Mouse (Mus musculus): ENCODE results near the gene Sh3tc1. TPM values are rescaled to one million over a fixed set of nuclear protein-coding genes. Genes with fewer than 3 reads are reported as not detected.

Sh3tc1 gene
- polyA plus RNA-seq, 2 experiments from 2014 or later, result 2.1 to 2.5 TPM

DNA sequence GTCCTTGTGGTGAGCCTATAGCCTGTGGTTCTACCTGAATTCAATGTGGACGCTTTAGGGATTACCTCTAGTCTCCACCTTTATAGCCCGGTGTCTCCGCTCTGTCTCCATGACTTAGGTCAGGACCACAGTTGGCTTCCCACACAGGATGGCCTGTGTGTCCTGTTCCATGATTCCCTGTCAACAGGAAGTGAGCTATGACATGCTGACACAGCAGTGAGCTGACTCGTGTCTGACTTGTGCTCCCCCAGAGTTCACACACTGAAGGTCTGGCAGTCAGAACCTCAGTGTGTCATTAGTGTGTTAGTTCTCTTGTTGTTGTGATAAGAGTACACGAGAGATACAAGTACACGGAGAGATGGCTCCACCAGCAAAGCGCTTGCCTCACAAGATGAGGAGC is 11.2 kb upstream of the Sh3tc1 start:
- ATAC-seq, result no peak

DNA sequence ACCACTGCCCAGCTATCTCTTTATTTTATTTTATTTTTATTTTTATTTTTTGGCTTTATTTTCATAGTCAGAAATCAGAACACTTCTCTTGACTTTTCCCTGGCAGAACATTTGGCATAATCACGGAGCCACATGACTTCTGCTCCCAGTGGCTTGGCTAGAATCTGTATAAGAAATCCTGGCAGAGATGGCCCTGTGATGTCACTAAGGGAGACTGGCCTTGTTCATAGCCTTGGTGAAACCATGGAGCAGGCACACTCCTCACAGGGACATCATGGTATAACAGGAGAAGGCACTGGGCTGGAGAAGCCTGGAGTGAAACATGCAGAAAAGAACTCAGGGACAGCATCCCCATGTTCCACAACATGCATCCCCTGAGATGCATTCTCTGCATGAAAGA is 10.2 kb upstream of the Sh3tc1 start:
- no peak for ATAC-seq

DNA sequence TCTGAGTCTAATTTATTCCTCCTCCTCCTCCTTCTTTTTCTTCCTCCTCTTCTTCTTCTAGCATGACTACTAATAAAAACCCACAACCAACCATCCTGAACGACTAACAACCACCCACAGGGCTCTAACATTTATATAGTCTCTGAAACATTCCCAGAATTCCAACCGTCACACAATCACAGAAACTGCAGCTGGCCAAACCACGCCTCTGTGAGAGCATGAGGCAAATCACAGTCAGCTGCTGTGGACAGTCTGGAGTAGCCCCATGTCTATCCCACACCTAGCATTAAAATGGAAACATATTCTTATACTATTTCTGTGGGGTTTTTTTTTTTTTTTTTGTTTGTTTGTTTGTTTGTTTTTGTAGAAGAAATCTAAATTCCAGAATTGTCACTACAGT is 9.6 kb upstream of the Sh3tc1 start:
- ATAC-seq, result no peak

DNA sequence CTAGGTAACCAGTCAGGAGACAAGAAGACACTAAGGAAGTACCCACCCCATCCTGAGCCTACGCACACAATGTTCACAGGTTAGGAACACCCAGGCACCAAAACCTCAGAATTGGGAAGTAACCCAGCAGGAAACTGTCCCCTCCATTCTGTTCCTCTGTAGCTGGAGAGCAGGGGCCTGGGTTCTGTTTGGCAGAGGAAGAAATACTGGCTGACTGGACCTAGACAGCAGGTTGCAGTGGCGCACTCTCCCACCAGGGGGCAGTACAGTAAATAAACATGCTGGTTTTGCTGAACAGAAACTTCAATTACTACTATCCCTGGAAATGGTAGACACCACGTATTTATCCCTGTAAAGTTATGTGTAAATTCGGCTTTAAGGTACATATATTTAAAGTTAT is 7.1 kb upstream of the Sh3tc1 start:
- no peak for ATAC-seq

DNA sequence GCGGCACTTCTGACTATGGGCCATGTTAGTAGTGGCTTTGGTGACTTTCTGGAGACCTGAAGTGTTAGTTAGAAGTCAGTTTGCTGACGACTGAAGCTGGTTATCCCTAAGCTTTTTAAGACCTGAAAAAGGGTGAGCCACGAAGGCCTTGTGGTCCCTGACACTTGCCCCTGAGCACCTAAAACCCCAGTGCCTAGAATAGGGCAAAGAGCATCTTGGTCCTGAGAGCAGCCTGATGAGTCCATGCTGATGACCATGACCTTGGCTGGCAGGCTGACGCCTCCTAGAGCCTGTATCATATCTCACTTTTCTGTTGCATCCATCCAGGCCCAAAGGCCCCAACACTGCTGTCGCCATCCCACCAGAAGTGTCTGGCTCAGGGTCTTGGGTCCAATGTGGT is 5.6 kb upstream of the Sh3tc1 start:
- ATAC-seq, result no peak

DNA sequence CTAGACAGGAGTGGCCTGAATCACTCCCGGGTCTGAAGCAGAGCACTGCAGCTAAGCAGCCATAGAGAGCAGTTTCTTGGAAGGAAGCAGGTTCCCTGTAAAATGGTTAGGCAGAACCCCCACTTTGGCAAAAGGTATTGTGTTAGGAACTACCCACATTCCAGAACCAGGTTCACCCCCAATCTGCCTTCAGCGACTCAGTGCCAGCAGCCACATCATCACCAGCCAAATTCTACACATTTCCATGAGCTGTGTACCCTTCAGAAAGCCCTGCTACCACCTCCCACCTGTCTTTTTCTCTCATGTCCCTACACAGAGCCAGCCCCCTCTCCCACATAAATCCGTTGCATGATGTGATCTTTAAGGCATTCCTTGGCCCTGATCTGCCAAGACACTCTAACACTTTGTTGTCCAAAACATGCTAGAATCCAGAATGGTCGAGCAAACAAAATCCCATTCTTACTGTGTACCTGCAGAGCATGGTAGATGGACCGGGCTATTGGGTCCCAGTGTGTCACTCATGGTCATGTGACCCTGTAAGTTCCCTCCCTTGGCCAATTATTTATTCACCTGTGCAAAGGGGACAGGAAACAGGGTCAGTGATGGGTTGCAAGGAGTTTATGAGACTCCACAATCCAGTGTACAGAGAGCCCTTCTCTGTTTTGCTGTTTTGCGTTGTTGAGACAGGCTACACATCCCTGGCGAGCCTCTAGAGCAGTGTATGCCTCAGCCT is 4.4 kb upstream of the Sh3tc1 start:
- no peak for ATAC-seq

DNA sequence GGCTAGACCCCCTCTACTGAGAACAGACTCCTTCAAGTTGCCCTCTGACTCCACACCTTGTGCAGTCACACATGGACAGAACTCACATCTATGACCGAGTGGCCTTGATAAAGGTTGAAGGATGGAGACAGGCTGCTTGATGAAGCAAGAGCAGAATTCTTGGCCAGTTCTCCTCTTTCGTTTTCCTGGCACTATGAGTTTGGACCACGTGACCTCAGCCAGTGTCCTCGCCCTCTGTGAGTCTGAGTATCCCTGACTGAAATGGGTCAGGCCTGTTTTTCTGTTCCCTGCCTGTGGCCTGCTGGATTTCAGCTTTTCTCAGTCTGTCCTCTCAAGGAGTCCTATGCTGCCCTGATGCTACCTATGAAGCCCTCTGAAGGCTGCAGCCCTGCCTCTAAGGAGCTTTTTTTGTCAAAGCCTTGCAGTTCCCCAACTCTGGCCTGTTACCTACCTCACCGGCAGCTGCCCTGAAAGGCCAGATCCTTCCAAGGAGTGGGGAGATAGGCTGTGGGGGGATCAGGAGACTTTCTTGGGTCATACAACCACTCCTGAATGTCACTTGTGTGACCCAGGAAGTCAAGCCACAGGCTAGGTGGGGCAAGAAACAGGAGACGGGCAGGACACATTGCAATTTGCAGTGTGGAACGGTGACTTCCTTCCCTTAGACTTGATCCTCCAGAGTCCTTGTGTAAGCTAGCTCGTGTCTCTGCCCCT is 3.6 kb upstream of the Sh3tc1 start:
- ATAC-seq, result no peak

DNA sequence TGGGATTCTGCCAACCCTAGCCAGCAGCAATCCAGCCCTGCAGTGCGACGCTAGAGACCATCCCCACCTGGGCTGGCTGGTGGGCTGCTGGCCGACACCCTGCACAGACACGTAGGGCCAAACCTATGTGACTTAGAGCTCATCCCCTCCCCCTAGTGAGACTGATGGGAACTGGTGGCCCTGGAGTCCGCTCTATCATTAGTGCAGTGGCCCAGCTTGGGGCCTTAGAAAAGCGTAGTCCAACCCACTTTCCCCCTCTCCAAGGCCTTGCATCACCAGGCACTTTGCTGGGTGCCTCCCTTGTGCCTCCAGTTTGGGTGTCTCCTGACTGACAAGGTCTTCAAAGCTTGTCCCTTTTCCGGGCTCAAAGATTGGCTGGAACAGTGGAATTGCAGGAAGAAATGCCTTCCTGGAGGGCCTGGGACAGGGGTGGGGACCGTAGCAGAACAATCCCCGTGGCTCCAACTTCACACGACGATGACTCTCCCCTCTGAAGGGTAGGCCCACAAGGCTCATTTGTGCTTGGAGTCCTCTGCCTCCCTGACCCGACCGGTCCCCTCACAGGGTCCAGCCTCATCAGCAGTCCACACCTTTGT is 1.5 kb upstream of the Sh3tc1 start:
- ATAC-seq, result no peak

DNA sequence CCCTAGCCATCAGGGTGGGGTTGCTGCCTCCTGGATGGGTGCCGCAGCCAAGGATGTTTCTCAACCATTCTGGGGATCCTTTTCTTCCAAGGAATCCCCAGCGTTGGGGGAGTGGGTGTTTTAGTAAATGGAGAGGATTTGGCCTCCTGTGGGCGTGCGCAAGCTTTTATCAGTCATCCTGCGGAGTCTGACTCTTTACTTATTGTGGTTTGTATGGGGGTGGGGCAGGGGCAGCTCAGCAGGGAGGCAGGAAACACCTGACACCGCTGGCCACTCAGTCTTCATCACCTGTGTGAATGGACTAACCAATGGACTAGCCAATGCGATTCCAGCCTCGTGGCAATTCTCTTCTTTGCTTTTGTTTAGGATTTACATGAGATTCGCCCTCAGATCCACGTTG is 929 bp upstream of the Sh3tc1 start:
- no peak for ATAC-seq

DNA sequence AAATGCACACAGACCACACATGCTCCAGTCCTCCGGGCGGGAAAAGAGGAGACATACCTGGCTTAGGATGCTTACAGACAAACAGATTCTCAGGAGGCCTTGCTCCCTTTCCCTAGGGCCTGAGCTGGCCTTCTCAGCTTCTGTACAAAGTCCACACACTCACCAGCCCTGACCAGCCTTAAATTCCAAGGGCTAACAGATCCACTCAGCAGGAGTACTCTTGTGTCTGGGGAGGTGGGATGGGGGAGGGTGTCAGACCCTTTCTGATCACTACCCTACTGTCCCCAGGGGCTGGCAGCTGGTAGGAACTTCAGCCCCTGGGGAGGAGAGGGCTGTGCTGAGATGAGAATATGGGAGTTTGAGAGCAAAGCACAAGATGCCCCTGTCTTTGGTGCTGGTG is 782 bp downstream of the Sh3tc1 start:
- ATAC-seq, result no peak

DNA sequence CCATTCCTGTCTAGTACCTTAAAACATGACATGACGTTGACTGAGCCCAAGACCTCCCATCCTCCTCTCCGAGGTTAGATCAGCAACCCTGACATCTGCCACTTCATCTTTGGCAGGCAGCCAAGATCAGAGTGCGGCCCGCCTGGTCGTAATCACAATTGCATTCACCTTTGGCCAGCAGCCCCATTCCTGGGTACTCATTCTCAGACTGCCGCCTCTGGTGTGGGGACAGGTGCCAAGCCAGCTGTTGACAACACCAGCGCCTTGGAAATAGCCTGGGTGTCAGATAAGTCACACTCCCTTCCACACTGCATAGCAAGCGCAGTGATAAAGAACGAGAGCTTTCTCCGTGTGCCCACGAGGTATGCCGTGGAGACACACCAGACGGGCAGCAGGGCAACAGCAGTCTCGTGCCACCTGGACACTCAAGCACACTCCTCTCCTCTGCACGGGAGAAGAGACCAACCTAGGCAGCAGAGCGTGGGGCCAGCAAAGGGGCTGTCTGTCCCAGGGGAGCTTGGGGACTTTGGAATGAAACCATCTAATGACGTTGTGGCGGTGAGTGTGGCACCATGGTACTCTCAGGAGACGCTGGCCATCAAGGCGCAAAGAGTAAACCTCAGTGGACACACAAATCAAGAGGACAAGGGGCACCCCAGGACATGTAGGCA is 2.4 kb downstream of the Sh3tc1 start:
- ATAC-seq, result no peak

DNA sequence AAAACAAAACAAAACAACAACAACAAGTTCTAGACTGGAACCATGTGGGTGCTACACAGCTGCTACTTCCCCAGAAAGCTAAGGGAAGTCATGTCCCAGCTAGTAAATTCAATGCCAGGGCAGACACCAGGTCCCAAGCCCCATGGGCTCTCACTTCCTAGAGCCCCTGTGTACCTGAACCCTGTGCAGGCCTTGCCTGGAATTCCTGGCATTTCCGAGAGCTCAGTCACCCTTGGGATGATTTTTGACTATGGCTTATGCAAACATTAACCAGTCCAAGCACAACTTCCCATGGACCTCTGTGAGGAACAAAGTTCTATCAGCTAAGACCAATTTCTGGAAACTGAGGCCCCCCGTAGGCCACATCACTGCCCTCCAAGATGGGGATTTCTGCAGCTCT is 6.3 kb downstream of the Sh3tc1 start:
- no peak for ATAC-seq

DNA sequence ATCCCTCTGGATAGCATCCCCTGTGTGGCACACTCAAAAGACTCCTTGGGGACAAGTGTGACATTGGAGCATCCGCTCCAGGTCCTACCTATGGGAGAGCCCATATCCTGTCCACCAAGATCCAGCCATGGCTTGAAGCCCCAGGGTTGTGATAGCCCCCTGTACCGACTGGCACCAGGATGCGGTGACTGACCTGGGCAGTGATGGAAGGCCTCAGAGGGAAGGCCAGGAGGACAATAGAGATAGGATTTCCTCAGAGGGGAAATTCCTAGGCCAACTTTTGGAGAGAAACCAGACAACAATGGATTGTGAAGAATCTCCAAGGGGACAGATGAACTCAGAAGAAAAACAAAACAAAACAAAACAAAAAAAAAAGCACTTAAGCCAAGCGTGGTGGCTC is 8.8 kb downstream of the Sh3tc1 start:
- no peak for ATAC-seq

DNA sequence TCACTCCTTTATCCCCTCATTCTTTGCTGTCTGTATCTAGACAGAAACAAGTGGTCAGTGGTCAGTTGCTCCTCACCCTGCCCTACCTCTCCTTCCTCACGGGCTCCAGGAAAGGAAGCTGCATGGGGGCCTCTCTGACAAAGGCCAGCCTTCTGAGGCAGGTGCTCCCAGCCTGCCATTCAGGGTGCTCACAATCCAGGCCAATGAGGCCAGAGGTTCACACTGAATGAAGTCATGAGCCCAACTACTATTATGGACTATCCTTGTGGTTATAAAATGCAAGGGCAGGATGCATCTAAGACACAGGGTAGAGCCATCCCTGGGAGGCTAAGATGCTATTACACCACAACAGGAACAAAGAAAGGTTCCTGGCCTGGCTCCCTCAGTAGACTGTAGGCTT is 9.2 kb downstream of the Sh3tc1 start:
- ATAC-seq, result no peak

DNA sequence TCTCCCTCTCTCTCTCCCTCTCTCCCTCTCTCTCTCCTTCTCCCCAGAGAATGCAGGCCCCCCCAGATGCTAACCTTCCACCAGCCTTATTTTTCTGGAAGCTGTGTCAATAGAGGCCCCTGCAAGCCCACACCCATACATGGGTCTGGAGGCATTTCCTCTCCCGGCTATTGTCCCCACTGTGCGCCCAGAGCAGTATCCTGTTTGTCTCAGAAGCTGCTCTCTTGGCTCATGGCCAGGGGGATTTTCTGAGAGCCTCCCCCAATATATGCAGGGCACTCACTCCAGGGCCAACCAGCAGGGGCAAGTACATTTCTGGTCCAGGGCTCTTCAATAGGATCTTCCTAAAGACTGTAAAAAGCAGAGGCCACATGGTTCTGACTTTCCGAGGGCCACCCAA is 9.9 kb downstream of the Sh3tc1 start:
- ATAC-seq, result no peak

DNA sequence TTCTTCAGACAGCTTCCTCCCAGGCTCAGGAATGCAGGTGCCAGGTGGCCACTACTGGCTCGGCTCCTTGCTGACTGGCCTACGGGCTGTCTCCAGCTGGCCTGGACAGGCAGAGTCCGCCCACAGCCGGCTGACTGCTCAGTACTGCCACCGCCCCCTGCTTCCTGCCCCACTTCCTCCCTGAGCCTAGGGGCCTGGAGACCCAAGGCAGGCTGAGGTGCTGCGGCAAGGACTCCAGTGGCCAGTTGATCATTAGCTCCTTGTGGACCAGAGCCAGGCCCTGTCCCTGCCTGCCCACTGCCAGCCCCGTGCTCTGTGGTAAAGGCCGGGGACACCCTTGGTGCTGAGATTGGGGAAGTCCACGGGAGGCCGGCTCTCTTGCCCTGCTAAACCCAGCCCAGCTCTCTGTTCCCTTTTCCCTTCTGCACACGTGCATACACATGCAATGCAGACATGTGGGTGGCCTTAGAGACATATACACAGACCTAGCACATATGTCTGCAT is 10.8 kb downstream of the Sh3tc1 start:
- ATAC-seq, result peak; percentile 87

DNA sequence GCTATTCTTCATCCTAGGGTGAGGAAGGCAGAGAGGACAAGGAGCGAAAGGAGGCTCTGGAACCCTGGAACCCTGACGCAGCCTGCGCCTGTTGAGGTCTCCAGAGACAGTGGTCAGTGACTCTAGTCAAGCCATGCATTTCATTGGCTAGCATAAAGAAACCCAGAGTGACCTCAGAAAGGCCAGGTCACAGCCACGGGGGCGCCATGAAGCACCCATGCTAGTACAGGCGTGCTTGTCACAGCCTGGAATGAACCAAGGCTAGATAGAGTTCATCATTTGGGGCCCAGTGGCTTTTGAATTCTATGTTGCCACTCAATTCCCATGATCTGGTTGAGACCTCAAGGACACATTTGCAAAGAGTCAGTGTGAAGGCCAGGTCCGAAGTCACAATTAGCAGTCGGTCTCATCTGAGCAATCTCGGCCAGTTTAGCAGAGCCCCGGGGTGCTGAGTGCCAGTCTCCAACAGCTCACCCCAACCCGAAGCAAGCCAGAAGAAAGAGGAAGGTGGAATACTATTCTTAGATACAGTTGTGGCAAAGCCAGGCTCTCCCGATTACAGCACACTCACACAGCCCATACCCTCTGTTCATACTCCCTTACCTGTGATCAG is 11.3 kb downstream of the Sh3tc1 start:
- ATAC-seq, result no peak

DNA sequence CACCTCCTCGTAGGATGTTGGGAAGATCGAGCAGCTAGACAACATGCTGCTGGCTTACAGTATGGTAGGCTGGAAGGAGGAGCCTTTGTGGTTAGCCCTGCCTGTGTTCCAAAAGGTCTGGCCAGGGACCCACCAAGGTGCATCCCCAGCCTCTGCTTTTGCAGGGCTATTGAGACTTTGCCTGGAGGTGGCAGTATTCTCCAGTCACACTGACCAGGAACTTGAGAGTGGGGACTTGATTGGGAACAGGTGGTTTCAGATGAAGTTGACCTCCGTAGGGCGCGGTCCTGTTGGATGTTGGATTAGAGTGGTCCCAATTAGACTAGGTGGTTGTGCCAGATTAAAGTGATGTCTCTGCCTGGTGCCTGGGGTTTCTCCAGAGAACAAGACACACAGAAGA is 12.3 kb downstream of the Sh3tc1 start:
- ATAC-seq, result no peak

DNA sequence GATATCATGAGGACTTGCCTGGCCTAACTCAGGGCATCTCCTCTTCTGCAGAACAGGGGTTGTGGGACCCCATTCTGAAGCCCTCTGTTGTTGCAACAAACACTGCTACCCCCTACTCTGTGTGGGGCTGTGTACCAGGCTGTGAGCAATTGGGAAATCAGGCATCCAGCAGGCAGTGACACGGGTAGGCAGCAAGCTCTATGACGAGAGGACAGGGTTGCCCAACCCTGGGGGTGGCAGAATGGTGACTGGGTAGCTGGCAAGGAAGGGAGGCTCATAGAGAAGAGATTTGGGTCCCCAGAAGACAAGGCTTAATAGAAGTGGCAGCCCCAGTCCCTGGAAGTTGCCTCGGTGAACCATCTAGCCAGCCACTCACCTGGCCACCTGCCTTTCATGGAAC is 13.9 kb downstream of the Sh3tc1 start:
- no peak for ATAC-seq

DNA sequence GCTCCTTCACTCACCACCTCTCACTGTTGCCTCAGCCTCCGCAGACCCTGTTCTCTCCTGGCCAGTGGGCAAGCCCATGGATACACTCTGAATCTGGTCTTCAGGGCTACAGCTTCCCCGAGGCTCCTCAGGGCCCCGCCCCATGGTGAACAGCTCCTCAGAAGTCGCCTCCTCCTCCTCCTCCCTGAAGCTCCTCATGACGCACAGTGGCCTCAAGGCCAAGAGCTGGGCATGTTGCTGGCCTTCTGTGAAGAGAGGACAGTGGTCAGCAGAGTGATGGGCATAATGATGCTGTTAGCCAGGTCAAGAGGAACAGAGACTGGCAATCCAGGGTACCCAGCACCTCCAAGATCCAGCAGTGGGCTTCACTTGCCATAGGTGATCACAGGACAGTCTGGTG is 15.9 kb downstream of the Sh3tc1 start:
- ATAC-seq, result no peak

DNA sequence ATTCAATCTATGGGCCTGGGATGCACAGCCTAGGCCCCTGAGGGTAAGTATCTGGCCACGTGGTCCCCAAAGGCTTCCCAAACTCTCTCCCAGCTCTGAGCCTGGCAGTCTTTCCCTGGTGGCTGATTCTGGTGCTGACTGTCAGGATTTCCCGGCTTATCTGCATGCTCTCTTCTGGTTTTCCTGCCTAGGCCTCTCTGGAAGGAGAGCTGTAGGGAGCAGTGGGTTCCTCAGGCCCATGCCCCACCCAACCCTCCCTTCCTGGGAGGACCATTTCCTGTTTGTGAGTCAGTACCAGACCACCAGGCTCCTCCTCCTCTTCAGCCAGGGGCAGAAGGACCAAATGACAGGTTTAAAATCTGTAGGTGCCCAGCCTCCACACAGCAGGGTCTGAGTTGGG is 17.1 kb downstream of the Sh3tc1 start:
- no peak for ATAC-seq

DNA sequence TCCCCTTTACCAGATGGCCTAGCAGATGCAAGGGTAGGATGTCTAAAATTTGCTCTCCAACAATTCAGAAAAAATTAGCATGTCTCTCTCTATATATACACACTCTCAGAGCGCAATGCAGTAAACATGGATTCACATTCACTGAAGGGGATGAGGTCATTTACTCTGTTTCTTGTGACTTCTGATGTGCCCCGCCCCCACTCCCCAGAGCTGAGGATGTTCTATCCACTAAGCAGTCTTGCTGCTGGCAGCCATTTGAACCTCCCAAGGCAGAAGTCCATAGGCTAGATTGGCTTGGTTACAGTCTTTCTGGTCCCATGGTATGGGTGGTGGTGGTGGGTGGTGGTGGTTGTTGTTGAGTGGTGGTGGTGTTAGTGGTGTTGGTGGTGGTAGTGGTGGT is 17.9 kb downstream of the Sh3tc1 start:
- no peak for ATAC-seq

DNA sequence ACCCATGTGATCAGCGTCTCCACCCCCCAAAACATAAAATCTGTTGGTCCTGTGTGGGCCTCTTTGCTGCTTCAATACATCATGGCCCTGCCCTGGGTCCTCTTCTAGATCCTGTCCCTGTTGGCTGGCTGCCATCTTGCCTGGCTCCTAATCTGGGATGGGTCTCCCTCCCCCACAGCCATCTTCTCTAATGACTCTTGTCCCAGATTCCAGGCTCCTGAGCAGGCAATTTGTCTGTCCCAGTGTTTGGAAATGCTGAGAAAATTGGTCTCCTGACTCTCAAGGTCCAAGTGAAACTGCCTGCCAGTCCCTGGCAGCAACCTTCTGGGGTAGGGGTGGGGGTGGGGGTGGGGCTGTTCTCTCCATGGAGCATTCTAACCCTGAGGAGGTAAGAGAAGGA is 19.9 kb downstream of the Sh3tc1 start:
- no peak for ATAC-seq

Data from activated CD4-positive, CD25-positive, alpha-beta regulatory T cell, adult 4 months (primary cell).